Mouse (Mus musculus) cerebellum, adult 2 months (tissue): ENCODE measurements around the gene Babam2.

Experiments used
- CTCF ChIP-seq: fragments of 200-500 bp; IDR thresholded peaks from 2 replicates; pipeline ENCODE4 v1.5.1; 2011; ENCODE audit warnings: low read depth, mild to moderate bottlenecking, control low read depth, low read length, moderate library complexity, borderline replicate concordance; ENCODE audit not compliant: insufficient read depth
- POLR2A ChIP-seq: fragments of 200-500 bp; IDR thresholded peaks from 2 replicates; pipeline ENCODE4 v1.6.1; 2011; ENCODE audit warnings: low read length, control low read depth, borderline replicate concordance; ENCODE audit not compliant: insufficient read depth

DNA sequence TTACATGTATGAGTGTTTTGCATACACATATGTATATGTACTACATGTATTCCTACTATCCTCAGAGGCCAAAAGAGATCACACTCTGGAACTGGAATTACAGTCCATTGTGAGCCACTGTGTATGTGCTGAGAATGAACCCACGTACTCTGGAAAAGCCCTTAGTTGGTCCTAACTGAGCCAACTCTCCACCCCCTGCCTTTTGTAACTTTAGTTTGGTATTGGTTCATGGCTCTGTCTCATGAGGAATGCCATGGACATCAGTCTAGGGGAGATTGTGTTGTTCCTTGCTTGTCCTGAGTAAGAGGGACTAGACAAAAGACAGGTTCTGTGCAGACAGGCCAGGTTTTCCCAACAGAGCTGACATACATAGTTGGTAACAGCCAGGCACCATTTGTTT is 177.1 kb downstream of the Babam2 start:
- no peak for TF ChIP-seq POLR2A
- TF ChIP-seq CTCF = no peak
